Mouse (Mus musculus) MEL (cell line): ENCODE measurements at regions not wholly inside any gene's neighbourhood (a gene's known extent, or its start where the extent isn't known, plus 50 kb on each side); places are given as distances from the start of the nearest gene placed in this dataset.

ENCODE experiments used
- DNase-seq: peaks from one replicate; pipeline ENCODE4 v3.0.0; 2011; ENCODE audit warnings: low read depth, low spot score
- H3K27ac ChIP-seq: 2 replicates; pipeline ENCODE4 v1.5.1; 2012; ENCODE audit warnings: low read depth, mild to moderate bottlenecking, control low read depth, low read length, moderate library complexity; ENCODE audit not compliant: control insufficient read depth
- H3K27me3 ChIP-seq, 2 experiments: fragments of 150-350 bp in 1 of 2; sonication (generic) in 1 of 2; 2 replicates each; pipeline ENCODE4 v1.6.1; 2012; ENCODE audit warnings: low read length in 2 of 2, mild to moderate bottlenecking in 2 of 2, improper control_type of control experiment in 1 of 2, moderate library complexity in 1 of 2; ENCODE audit not compliant: insufficient read depth in 2 of 2, control insufficient read depth in 1 of 2
- H3K36me3 ChIP-seq, 2 experiments: 2 replicates each; pipeline ENCODE4 v1.6.1; 2012 to 2014; ENCODE audit warnings: low read length in 2 of 2, improper control_type of control experiment in 1 of 2, inconsistent platforms in 1 of 2, mild to moderate bottlenecking in 1 of 2; ENCODE audit not compliant: insufficient read depth in 2 of 2, control insufficient read depth in 1 of 2
- H3K4me1 ChIP-seq, 2 experiments: fragments of 150-350 bp in 1 of 2; sonication (generic) in 1 of 2; 2 replicates each; pipeline ENCODE4 v1.6.1; 2012; ENCODE audit warnings: low read length in 2 of 2, improper control_type of control experiment in 1 of 2, mild to moderate bottlenecking in 1 of 2; ENCODE audit not compliant: insufficient read depth in 2 of 2, control insufficient read depth in 1 of 2
- H3K4me3 ChIP-seq, 2 experiments: fragments of 150-350 bp in 1 of 2; sonication (generic) in 1 of 2; 2 replicates each; pipeline ENCODE4 v1.5.1; 2012; ENCODE audit warnings: low read depth in 2 of 2, low read length in 2 of 2, mild to moderate bottlenecking in 2 of 2, moderate library complexity in 2 of 2, control low read depth in 1 of 2, improper control_type of control experiment in 1 of 2; ENCODE audit not compliant: control insufficient read depth in 1 of 2, insufficient read depth in 1 of 2
- H3K79me2 ChIP-seq: 2 replicates; pipeline ENCODE4 v1.6.1; 2012; ENCODE audit warnings: mild to moderate bottlenecking, low read length, moderate library complexity; ENCODE audit not compliant: control insufficient read depth, poor library complexity, insufficient read depth
- H3K9ac ChIP-seq: 2 replicates; pipeline ENCODE4 v1.6.1; 2012; ENCODE audit warnings: low read depth, mild to moderate bottlenecking, control low read depth, low read length, moderate library complexity; ENCODE audit not compliant: control insufficient read depth, poor library complexity, severe bottlenecking
- H3K9me3 ChIP-seq: fragments of 150-350 bp; sonication (generic); replicated peaks from 2 replicates; pipeline ENCODE4 v1.6.1; 2012; ENCODE audit warnings: mild to moderate bottlenecking, low read length, improper control_type of control experiment, moderate library complexity; ENCODE audit not compliant: insufficient read depth
- CHD2 ChIP-seq: IDR thresholded peaks from 2 replicates; pipeline ENCODE4 v1.6.1; 2011; ENCODE audit warnings: low read length, improper control_type of control experiment
- CTCF ChIP-seq, 3 experiments: IDR thresholded peaks in 2 of 3; conservative IDR thresholded peaks in 1 of 3; 2 replicates each; pipeline ENCODE4 v1.5.1; 2011 to 2012; ENCODE audit warnings: low read length in 3 of 3, low read depth in 2 of 3, mild to moderate bottlenecking in 2 of 3, improper control_type of control experiment in 1 of 3, inconsistent platforms in 1 of 3, mixed read lengths in 1 of 3, moderate library complexity in 1 of 3; ENCODE audit not compliant: control insufficient read depth in 1 of 3, insufficient read depth in 1 of 3, poor library complexity in 1 of 3, severe bottlenecking in 1 of 3
- ELF1 ChIP-seq: IDR thresholded peaks from 2 replicates; pipeline ENCODE4 v1.6.1; 2014; ENCODE audit warnings: low read depth, mild to moderate bottlenecking, inconsistent platforms, low read length, improper control_type of control experiment, moderate library complexity
- ETS1 ChIP-seq: IDR thresholded peaks from 2 replicates; pipeline ENCODE4 v1.6.1; 2012; ENCODE audit warnings: low read depth, mild to moderate bottlenecking, inconsistent platforms, low read length, improper control_type of control experiment, moderate library complexity
- GABPA ChIP-seq: IDR thresholded peaks from 2 replicates; pipeline ENCODE4 v1.6.1; 2012; ENCODE audit warnings: low read depth, mild to moderate bottlenecking, inconsistent platforms, low read length, improper control_type of control experiment, moderate library complexity
- KAT2A ChIP-seq: conservative IDR thresholded peaks from 2 replicates; pipeline ENCODE4 v1.6.1; 2012; ENCODE audit warnings: low read depth, low read length, improper control_type of control experiment, inconsistent platforms
- MXI1 ChIP-seq: IDR thresholded peaks from 2 replicates; pipeline ENCODE4 v1.6.1; 2011; ENCODE audit warnings: mild to moderate bottlenecking, low read depth, low read length, improper control_type of control experiment
- NELFE ChIP-seq: IDR thresholded peaks from 2 replicates; pipeline ENCODE4 v1.6.1; 2011; ENCODE audit warnings: low read depth, low read length, improper control_type of control experiment
- RAD21 ChIP-seq: IDR thresholded peaks from 2 replicates; pipeline ENCODE4 v1.6.1; 2011; ENCODE audit warnings: mild to moderate bottlenecking, low read depth, low read length, improper control_type of control experiment
- SMC3 ChIP-seq: IDR thresholded peaks from 2 replicates; pipeline ENCODE4 v1.6.1; 2011; ENCODE audit warnings: low read depth, low read length, improper control_type of control experiment
- TBP ChIP-seq: IDR thresholded peaks from 2 replicates; pipeline ENCODE4 v1.8.0; 2011; ENCODE audit warnings: low read depth, low read length, improper control_type of control experiment
- TCF12 ChIP-seq: IDR thresholded peaks from 2 replicates; pipeline ENCODE4 v1.6.1; 2014; ENCODE audit warnings: low read depth, mild to moderate bottlenecking, inconsistent platforms, low read length, improper control_type of control experiment, moderate library complexity
- ZNF384 ChIP-seq: IDR thresholded peaks from 2 replicates; pipeline ENCODE4 v1.6.1; 2012; ENCODE audit warnings: low read depth, mild to moderate bottlenecking, inconsistent platforms, low read length, improper control_type of control experiment

DNA sequence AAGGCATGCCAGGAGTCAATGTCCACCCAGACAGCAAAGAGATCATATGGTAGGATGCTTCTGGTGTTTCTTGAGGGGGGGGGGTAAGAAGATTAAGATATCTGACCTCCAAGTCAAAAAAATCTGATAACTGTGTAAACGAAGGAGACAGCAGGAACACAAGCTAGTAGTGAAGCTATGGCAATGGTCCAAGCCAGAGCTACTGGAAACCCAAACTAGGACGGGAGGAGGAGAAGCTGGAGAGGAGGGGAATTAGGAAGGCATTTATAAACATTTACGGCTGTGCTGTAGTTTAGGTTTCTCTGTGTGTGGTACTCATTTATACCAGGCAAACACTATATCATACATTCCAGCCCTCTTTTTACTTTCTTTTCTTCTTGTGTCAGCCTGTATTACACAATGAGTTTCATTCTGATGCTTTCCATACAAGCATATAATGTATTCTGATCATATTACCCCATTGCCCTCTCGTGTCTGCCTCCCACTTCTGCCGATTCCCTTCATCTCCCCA is 84.7 kb downstream of the H2al1j start:
- no peak for TF ChIP-seq SMC3
- TF ChIP-seq, all 39 proteins: peak for 0
- Histone ChIP-seq H3K9ac (no peak overlapping the region), H3K4me3 (no peak overlapping the region), H3K79me2 (no peaks in the 10 kb centered on the region), H3K27ac (no peak overlapping the region), H3K27me3 (no peaks in the 10 kb centered on the region), H3K4me1 (no peaks in the 10 kb centered on the region), H3K9me3 (no peaks in the 10 kb centered on the region), H3K36me3 (no peaks in the 10 kb centered on the region)
- no peak for DNase-seq

DNA sequence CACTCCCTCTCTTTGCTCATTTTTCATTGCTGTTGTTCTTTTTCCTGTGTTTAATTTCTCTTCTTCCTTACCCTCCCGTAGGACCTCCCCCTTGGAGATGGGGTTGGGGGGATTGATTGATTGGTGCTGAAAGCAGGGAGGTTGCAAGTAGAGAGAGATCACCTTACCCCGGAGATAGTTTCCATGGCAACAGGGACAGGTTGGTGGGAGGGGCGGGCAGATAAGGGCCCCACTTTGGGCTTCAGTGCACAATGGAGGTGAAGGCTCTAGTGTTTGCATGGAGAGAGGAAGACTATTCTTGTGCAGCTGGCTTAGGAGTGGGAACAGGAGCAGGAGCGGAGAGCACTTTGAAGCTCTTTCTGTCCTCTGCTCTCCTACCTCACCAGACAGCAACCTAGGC is 88.0 kb downstream of the H2al1j start:
- Histone ChIP-seq H3K27me3 (no peaks in the 10 kb centered on the region), H3K4me1 (no peaks in the 10 kb centered on the region), H3K9ac (no peak overlapping the region), H3K36me3 (no peaks in the 10 kb centered on the region), H3K9me3 (no peaks in the 10 kb centered on the region), H3K27ac (no peak overlapping the region), H3K79me2 (no peaks in the 10 kb centered on the region), H3K4me3 (no peak overlapping the region)
- no peak for DNase-seq
- TF ChIP-seq GABPA = no peak
- no peak for TF ChIP-seq NELFE
- TF ChIP-seq MXI1 = no peak
- no peak for TF ChIP-seq TCF12
- no peak for TF ChIP-seq CHD2
- no peak for TF ChIP-seq ZNF384
- TF ChIP-seq CTCF (IDR thresholded peaks at IDR 0.05 in 2 of 3, conservative IDR thresholded peaks at IDR 0.05 in 1 of 3; ENCODE audit: control insufficient read depth in 1 of 3, insufficient read depth in 1 of 3, low read depth in 2 of 3, low read length in 3 of 3, poor library complexity in 1 of 3, severe bottlenecking in 1 of 3) = no peak

DNA sequence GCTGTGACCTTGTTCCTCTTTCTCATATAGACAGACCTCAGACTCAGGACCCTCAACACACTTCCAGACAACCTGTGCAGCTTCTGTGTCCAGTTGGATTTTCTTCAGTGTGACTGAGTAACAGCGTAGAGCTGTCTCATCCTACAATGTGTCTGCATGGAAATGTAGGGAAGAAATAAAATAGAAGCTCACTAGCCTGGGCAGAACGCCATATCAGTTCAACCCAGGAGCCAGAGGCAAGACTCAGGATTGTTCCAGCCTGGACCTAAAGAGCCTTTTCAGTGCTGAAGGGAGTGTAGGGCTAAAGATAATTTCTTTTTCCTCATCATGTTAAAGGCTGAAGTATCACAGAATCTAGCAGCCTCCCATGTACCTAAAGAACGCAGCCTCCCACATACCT is 88.9 kb downstream of the H2al1j start:
- H3K9me3 ChIP-seq = no peaks in the 10 kb centered on the region
- H3K27ac ChIP-seq = no peak overlapping the region
- DNase-seq = no peak
- H3K4me1 ChIP-seq = no peaks in the 10 kb centered on the region
- H3K4me3 ChIP-seq = no peak overlapping the region
- H3K79me2 ChIP-seq = no peaks in the 10 kb centered on the region
- H3K9ac ChIP-seq = no peak overlapping the region
- no peaks in the 10 kb centered on the region for H3K36me3 ChIP-seq
- TF ChIP-seq ETS1 (no peak), TBP (no peak), TCF12 (no peak), CHD2 (no peak), ELF1 (no peak), RAD21 (no peak), KAT2A (no peak)
- no peaks in the 10 kb centered on the region for H3K27me3 ChIP-seq
